Mouse (Mus musculus): ENCODE measurements at regions not wholly inside any gene's neighbourhood (a gene's known extent, or its start where the extent isn't known, plus 50 kb on each side); places are given as distances from the start of the nearest gene placed in this dataset.

GRCm38 (mm10) chr2:166492895-166493294 lies 220.7 kb downstream of the Prex1 start:
- no peaks in the 10 kb centered on the region for H3K36me3 ChIP-seq (ENCODE audit: control insufficient read depth, insufficient read depth)
- no peak overlapping the region for H3K9ac ChIP-seq (ENCODE audit: low read depth, low read length)
- 55% methylated on average over 12 of the region's 12 CpGs for WGBS (ENCODE audit: insufficient replicate concordance)
- H3K4me2 ChIP-seq (ENCODE audit: low read depth, low read length) = no peak overlapping the region
- no peak overlapping the region for H3K4me3 ChIP-seq (ENCODE audit: low read depth, low read length)
- ATAC-seq (ENCODE audit: low read depth) = no peak
- H3K9me3 ChIP-seq (replicated peaks; ENCODE audit: control insufficient read depth, low read length) = no peaks in the 10 kb centered on the region
- H3K27ac ChIP-seq (ENCODE audit: low read length) = no peak overlapping the region
- no peaks in the 10 kb centered on the region for H3K4me1 ChIP-seq (ENCODE audit: control insufficient read depth, low read depth, low read length)
- H3K27me3 ChIP-seq (ENCODE audit: control insufficient read depth, insufficient read depth, low read depth, low read length) = no peaks in the 10 kb centered on the region

DNA sequence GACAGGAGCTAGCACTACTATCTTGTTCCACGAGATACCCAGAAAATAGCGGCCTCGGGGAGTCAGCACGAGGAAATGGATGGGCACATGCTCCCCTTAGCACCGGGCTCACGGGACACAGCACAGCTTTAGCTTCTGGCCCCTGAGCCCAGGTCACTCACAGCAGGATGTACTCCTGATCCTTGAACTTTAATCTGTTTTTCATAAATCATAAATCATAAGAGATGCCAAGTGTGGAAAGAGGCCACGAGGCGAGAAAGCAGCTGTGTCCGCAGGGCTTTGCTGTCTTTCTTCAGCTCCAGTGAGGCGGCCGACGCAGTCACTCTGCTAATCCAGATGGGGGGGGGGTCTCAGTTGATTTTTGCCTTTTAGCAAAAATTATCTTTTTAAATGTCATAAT lies 221.2 kb downstream of the Prex1 start:
- H3K4me3 ChIP-seq (ENCODE audit: low read depth, low read length) = no peak overlapping the region
- H3K36me3 ChIP-seq (ENCODE audit: control insufficient read depth, insufficient read depth) = no peaks in the 10 kb centered on the region
- H3K4me1 ChIP-seq (ENCODE audit: control insufficient read depth, low read depth, low read length) = no peaks in the 10 kb centered on the region
- ATAC-seq (ENCODE audit: low read depth) = no peak
- H3K27ac ChIP-seq (ENCODE audit: low read length) = no peak overlapping the region
- WGBS (ENCODE audit: insufficient replicate concordance) = 63% methylated on average over 12 of the region's 12 CpGs
- no peaks in the 10 kb centered on the region for H3K27me3 ChIP-seq (ENCODE audit: control insufficient read depth, insufficient read depth, low read depth, low read length)
- H3K9ac ChIP-seq (ENCODE audit: low read depth, low read length) = no peak overlapping the region
- H3K9me3 ChIP-seq (replicated peaks; ENCODE audit: control insufficient read depth, low read length) = no peaks in the 10 kb centered on the region
- no peak overlapping the region for H3K4me2 ChIP-seq (ENCODE audit: low read depth, low read length)

DNA sequence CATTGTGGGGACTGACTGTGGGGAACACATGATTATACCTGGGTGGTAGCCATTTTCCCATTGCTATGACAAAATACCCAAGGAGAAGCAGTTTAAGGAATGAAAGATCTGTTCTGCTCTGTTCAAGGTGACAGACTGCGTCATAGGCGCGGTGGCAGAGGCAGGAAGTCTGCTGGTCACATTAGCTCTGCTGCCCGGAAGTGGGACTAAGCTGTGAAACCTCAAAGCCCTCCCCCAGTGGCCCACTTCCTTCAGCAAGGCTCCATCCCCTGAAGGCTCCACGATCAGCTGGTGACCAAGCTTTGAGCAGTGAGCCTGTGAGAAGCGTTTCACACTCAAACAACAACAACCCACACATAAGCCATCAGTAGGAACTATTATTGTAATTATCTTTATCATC lies 221.8 kb downstream of the Prex1 start:
- Histone ChIP-seq H3K4me3 (ENCODE audit: low read depth, low read length) (no peak overlapping the region), H3K4me2 (ENCODE audit: low read depth, low read length) (no peak overlapping the region), H3K4me1 (ENCODE audit: control insufficient read depth, low read depth, low read length) (no peaks in the 10 kb centered on the region), H3K27me3 (ENCODE audit: control insufficient read depth, insufficient read depth, low read depth, low read length) (no peaks in the 10 kb centered on the region), H3K9ac (ENCODE audit: low read depth, low read length) (no peak overlapping the region), H3K27ac (ENCODE audit: low read length) (no peak overlapping the region), H3K36me3 (ENCODE audit: control insufficient read depth, insufficient read depth) (no peaks in the 10 kb centered on the region), H3K9me3 (replicated peaks; ENCODE audit: control insufficient read depth, low read length) (no peaks in the 10 kb centered on the region)
- ATAC-seq (ENCODE audit: low read depth) = no peak
- WGBS (ENCODE audit: insufficient replicate concordance) = 15% methylated on average over 6 of the region's 6 CpGs

- no peak overlapping the region for H3K27ac ChIP-seq (ENCODE audit: low read length)
- no peak overlapping the region for H3K4me2 ChIP-seq (ENCODE audit: low read depth, low read length)
- no peaks in the 10 kb centered on the region for H3K36me3 ChIP-seq (ENCODE audit: control insufficient read depth, insufficient read depth)
- no peaks in the 10 kb centered on the region for H3K27me3 ChIP-seq (ENCODE audit: control insufficient read depth, insufficient read depth, low read depth, low read length)
- 48% methylated on average over 15 of the region's 15 CpGs for WGBS (ENCODE audit: insufficient replicate concordance)
- no peaks in the 10 kb centered on the region for H3K9me3 ChIP-seq (replicated peaks; ENCODE audit: control insufficient read depth, low read length)
- H3K4me1 ChIP-seq (ENCODE audit: control insufficient read depth, low read depth, low read length) = no peaks in the 10 kb centered on the region
- ATAC-seq (ENCODE audit: low read depth) = no peak
- H3K4me3 ChIP-seq (ENCODE audit: low read depth, low read length) = no peak overlapping the region
- H3K9ac ChIP-seq (ENCODE audit: low read depth, low read length) = no peak overlapping the region
Observed at GRCm38 (mm10) chr2:166489041-166489872, 224.4 kb downstream of the Prex1 start.

DNA sequence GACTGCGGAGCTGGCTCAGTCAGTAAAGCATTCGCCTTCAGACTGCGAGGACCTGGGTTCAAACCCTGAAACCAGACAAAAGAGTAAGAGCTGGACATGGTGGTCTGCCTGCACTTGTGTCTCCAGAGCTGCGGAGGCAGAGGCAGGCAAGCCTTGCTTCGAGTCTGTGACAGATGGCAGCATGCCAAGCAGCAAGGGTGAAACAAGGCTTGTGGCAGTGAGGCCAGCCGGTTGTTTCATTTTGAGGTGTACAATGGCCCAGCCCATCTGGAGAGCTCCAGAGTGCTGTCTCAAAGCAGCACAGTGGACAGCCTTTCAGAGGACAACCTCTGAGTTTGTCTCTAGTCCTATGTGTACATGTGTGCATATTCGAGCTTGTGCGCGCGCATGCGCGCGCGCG lies 225.9 kb downstream of the Prex1 start:
- Histone ChIP-seq H3K4me3 (ENCODE audit: low read depth, low read length) (no peak overlapping the region), H3K4me2 (ENCODE audit: low read depth, low read length) (no peak overlapping the region), H3K9me3 (replicated peaks; ENCODE audit: control insufficient read depth, low read length) (no peaks in the 10 kb centered on the region), H3K27me3 (ENCODE audit: control insufficient read depth, insufficient read depth, low read depth, low read length) (no peaks in the 10 kb centered on the region), H3K9ac (ENCODE audit: low read depth, low read length) (no peak overlapping the region), H3K27ac (ENCODE audit: low read length) (no peak overlapping the region), H3K4me1 (ENCODE audit: control insufficient read depth, low read depth, low read length) (no peaks in the 10 kb centered on the region), H3K36me3 (ENCODE audit: control insufficient read depth, insufficient read depth) (no peaks in the 10 kb centered on the region)
- 80% methylated on average over 15 of the region's 15 CpGs for WGBS (ENCODE audit: insufficient replicate concordance)
- no peak for ATAC-seq (ENCODE audit: low read depth)

DNA sequence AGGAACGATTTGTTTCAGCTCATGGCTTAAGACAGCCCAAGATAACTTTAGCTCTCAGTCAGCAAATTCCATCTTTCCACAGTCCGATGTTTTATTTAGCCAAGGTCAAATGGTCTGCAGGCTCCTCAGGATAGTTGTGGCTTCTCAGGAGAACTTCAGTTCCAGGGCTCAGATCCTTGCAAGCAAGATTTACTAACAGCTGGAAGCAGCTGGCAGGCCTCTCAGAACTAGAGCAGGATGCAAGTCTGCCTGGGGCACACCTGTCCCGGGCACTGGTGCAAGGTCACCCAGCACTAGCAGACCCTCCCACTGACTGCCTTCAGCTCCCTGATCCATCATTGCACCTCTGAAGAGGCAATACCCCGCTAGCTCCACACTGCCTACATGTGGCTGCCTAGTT lies 227.8 kb downstream of the Prex1 start:
- ATAC-seq (ENCODE audit: low read depth) = no peak
- 51% methylated on average over 4 of the region's 4 CpGs for WGBS (ENCODE audit: insufficient replicate concordance)

DNA sequence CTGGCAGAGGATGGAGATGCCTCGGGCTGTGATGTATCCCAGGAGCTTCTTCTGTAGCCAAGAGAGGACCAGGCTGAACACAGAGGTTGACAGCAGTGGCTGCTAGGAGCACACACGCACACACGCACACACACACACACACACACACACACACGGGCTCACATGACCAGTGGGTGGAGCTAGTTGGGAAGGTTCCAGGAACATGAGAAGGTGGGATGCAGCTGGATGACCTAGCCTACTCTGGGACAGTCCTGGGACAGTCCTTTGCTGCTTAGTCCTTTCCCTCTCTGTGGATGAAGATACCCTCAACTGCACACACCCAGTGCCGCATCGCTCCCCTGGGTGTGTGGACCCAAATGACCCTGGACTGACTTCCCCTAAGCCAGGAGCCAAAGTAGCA lies 228.3 kb downstream of the Prex1 start:
- H3K9ac ChIP-seq (ENCODE audit: low read depth, low read length) = no peak overlapping the region
- ATAC-seq (ENCODE audit: low read depth) = no peak
- H3K27ac ChIP-seq (ENCODE audit: low read length) = no peak overlapping the region
- H3K4me1 ChIP-seq (ENCODE audit: control insufficient read depth, low read depth, low read length) = no peaks in the 10 kb centered on the region
- H3K9me3 ChIP-seq (replicated peaks; ENCODE audit: control insufficient read depth, low read length) = no peaks in the 10 kb centered on the region
- WGBS (ENCODE audit: insufficient replicate concordance) = 56% methylated on average over 6 of the region's 6 CpGs
- H3K4me2 ChIP-seq (ENCODE audit: low read depth, low read length) = no peak overlapping the region
- H3K4me3 ChIP-seq (ENCODE audit: low read depth, low read length) = no peak overlapping the region
- H3K27me3 ChIP-seq (ENCODE audit: control insufficient read depth, insufficient read depth, low read depth, low read length) = no peaks in the 10 kb centered on the region
- no peaks in the 10 kb centered on the region for H3K36me3 ChIP-seq (ENCODE audit: control insufficient read depth, insufficient read depth)

More for the DNA sequence above, 227.8 kb downstream of the Prex1 start:
- Histone ChIP-seq H3K9ac (ENCODE audit: low read depth, low read length) (no peak overlapping the region), H3K36me3 (ENCODE audit: control insufficient read depth, insufficient read depth) (no peaks in the 10 kb centered on the region), H3K4me1 (ENCODE audit: control insufficient read depth, low read depth, low read length) (no peaks in the 10 kb centered on the region), H3K4me2 (ENCODE audit: low read depth, low read length) (no peak overlapping the region), H3K27ac (ENCODE audit: low read length) (no peak overlapping the region), H3K4me3 (ENCODE audit: low read depth, low read length) (no peak overlapping the region), H3K9me3 (replicated peaks; ENCODE audit: control insufficient read depth, low read length) (no peaks in the 10 kb centered on the region), H3K27me3 (ENCODE audit: control insufficient read depth, insufficient read depth, low read depth, low read length) (no peaks in the 10 kb centered on the region)

DNA sequence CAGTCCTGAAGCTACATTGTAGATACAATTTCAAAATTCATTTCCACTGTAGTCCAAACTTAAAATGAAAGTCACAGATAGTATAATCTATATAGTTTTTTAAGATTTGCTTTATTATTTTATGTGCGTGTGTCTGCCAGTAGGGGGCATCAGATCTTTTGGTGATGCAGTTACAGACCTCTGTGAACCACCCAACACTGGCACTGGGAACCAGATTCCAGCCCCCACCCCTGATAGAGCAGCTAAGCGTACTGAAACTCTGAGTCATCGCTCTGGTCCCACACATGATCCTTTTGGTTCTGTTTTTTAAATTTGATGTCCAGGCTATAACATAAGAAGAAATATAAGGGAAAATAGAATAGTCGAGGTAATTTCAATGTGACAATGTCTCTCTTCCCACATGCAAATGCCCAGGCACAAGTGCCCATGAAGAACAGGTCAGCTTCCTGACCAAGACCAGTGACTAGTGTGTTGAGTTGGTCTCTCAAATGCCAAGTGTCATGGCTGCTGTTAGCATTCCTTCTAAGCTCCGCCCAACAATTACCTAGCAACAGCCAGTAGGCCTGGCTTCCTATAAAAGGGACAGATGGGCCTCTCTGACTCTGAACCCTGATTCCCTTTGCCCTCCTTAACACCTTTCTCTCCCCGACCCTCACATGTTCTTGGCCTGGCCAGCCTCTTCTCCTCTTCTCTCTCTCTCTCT lies 229.9 kb downstream of the Prex1 start:
- H3K4me1 ChIP-seq (ENCODE audit: control insufficient read depth, low read depth, low read length) = no peaks in the 10 kb centered on the region
- H3K27ac ChIP-seq (ENCODE audit: low read length) = no peak overlapping the region
- no peaks in the 10 kb centered on the region for H3K36me3 ChIP-seq (ENCODE audit: control insufficient read depth, insufficient read depth)
- H3K27me3 ChIP-seq (ENCODE audit: control insufficient read depth, insufficient read depth, low read depth, low read length) = no peaks in the 10 kb centered on the region
- WGBS (ENCODE audit: insufficient replicate concordance) = 58% methylated on average over 6 of the region's 6 CpGs
- H3K9me3 ChIP-seq (replicated peaks; ENCODE audit: control insufficient read depth, low read length) = no peaks in the 10 kb centered on the region
- H3K4me2 ChIP-seq (ENCODE audit: low read depth, low read length) = no peak overlapping the region
- no peak overlapping the region for H3K9ac ChIP-seq (ENCODE audit: low read depth, low read length)
- ATAC-seq (ENCODE audit: low read depth) = no peak
- no peak overlapping the region for H3K4me3 ChIP-seq (ENCODE audit: low read depth, low read length)
